Mouse (Mus musculus) liver, embryonic 11.5 days (tissue): Measurements from ENCODE around the gene Ltbp4. TPM values are rescaled to one million over a fixed set of nuclear protein-coding genes. Genes with fewer than 3 reads are reported as not detected.

Experiments
- ATAC-seq: fragments of 200-750 bp; cut with Nextera tagmentation; replicated peaks from 2 replicates; pipeline ENCODE4 v1.8.0; 2017; ENCODE audit warnings: moderate number of reproducible peaks, mild to moderate bottlenecking, moderate TSS enrichment, moderate library complexity; ENCODE audit not compliant: low FRiP score
- DNase-seq: peaks from one replicate; pipeline ENCODE4 v3.0.0-alpha.2; 2017; ENCODE audit warnings: low spot score
- H3K27ac ChIP-seq: fragments of 300-500 bp; sonication (generic); 2 replicates; pipeline ENCODE4 v1.5.1; 2014; ENCODE audit warnings: mild to moderate bottlenecking, low read depth, low read length, control low read depth
- H3K27me3 ChIP-seq: fragments of 300-500 bp; sonication (generic); replicated peaks from 2 replicates; pipeline ENCODE4 v1.6.1; 2014; ENCODE audit warnings: low read length, mixed read lengths; ENCODE audit not compliant: control insufficient read depth, insufficient read depth
- H3K36me3 ChIP-seq: fragments of 300-500 bp; sonication (generic); 2 replicates; pipeline ENCODE4 v1.6.1; 2014; ENCODE audit warnings: mild to moderate bottlenecking, low read length, moderate library complexity, mixed read lengths; ENCODE audit not compliant: control insufficient read depth, insufficient read depth
- H3K4me1 ChIP-seq: fragments of 300-500 bp; sonication (generic); replicated peaks from 2 replicates; pipeline ENCODE4 v1.6.1; 2014; ENCODE audit warnings: low read length, mixed read lengths; ENCODE audit not compliant: control insufficient read depth, insufficient read depth
- H3K4me2 ChIP-seq: fragments of 300-500 bp; sonication (generic); 2 replicates; pipeline ENCODE4 v1.6.1; 2014; ENCODE audit warnings: mild to moderate bottlenecking, control low read depth, moderate library complexity
- H3K4me3 ChIP-seq: fragments of 300-500 bp; sonication (generic); 2 replicates; pipeline ENCODE4 v1.5.1; 2014; ENCODE audit warnings: low read depth, low read length, control low read depth
- H3K9ac ChIP-seq: fragments of 300-500 bp; sonication (generic); 2 replicates; pipeline ENCODE4 v1.6.1; 2014; ENCODE audit warnings: low read depth, low read length, control low read depth
- H3K9me3 ChIP-seq: fragments of 300-500 bp; sonication (generic); 2 replicates; pipeline ENCODE4 v1.6.1; 2016; ENCODE audit warnings: low read length, inconsistent platforms, mixed read lengths; ENCODE audit not compliant: control insufficient read depth
- WGBS: fragments of 180-500 bp; shearing (Covaris S2); extraction: QIAGEN DNeasy Blood & Tissue Kit; methylation state at CpG from one replicate; pipeline ENCODE4 v1.1.7; 2014; 5-methylcytosine and 5-hydroxymethylcytosine counted together
- polyA plus RNA-seq: library from polyadenylated mRNA; unstranded; fragments of >200 nt; fragmentation: Nextera tagmentation; extraction: Ambion mirVana; gene quantifications from 2 replicates; pipeline ENCODE4 v1.2.1, GENCODE M21; 2014

Ltbp4 gene
- polyA plus RNA-seq, 1 experiment from 2014 or later = 10.2 TPM

- DNase-seq (no peak), ATAC-seq (no peak)
- Histone ChIP-seq H3K27me3 (peaks cover 23% of the 10 kb centered on the region), H3K4me3 (no peak overlapping the region), H3K9me3 (peaks cover 12% of the 10 kb centered on the region), H3K36me3 (no peaks in the 10 kb centered on the region; the same call in 1 of the 2 replicates), H3K4me1 (no peaks in the 10 kb centered on the region), H3K4me2 (no peak overlapping the region), H3K9ac (no peak overlapping the region), H3K27ac (no peak overlapping the region)
- 81% methylated on average over 3 of the region's 3 CpGs for WGBS
Observed at GRCm38 (mm10) chr7:27314393-27314792, 23.1 kb downstream of the Ltbp4 start.

DNA sequence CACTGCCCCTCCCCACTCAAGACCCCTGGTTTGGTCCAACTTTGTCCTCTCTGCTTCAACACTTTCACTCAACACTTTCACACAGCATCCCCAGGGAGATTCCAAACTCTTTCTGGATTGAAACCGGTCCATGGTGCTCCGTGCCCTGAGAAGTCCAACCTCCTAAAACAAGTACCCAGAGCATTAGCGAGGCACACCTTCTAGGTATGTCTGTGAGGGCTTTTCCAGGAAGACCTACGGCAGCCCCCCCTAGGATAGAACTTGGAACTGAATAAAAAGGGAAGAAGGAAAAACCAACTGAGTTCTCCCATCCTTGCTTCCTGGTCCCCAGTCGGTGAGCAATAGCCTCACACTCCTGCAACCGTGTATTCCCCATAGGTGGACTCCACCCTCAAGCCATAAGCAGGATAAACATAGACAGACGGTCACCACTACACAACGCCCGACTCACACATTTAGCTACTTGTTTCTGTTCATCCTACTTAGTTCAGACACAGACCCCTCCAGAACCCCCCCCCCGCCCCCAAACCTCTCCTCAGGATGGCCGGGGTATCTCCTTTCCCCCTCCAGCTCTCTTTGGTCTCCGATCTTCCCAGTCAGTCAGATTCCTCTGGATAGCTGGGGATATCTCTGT lies 25.7 kb downstream of the Ltbp4 start:
- no peak overlapping the region for H3K9ac ChIP-seq
- H3K4me1 ChIP-seq = no peaks in the 10 kb centered on the region
- DNase-seq (no peak), ATAC-seq (no peak)
- 79% methylated on average over 12 of the region's 12 CpGs for WGBS
- no peak overlapping the region for H3K4me3 ChIP-seq
- H3K36me3 ChIP-seq = no peaks in the 10 kb centered on the region; the same call in 1 of the 2 replicates
- H3K27me3 ChIP-seq = peaks cover 26% of the 10 kb centered on the region
- H3K9me3 ChIP-seq = peaks cover 12% of the 10 kb centered on the region
- H3K27ac ChIP-seq = no peak overlapping the region
- no peak overlapping the region for H3K4me2 ChIP-seq

DNA sequence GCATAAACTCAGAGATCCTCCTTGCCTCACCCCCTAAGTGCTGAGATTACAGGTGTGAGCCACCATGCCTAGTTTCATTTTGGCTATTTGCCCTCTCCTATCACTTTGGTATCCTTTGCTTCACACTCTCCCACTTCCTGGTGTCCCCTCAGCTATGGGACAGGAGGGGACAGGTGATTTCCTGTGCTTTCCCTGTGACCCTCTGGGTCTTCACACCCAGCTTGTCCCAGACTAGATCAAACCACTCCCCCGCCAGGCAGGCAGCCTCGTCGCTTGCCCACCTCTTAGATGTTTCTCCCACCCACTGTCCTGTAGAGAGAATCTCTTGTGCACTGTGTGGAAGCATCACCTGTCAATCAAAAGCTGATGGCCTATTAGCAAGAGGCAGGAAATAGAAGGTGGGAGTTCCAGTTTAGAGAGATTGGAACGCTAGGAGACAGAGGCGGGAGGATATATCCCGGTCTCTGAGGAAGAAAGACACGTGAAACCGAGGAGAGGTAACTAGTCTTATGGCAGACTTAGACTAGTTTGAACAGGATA lies 26.4 kb downstream of the Ltbp4 start:
- no peak overlapping the region for H3K4me3 ChIP-seq
- no peak overlapping the region for H3K4me2 ChIP-seq
- ATAC-seq = no peak
- no peaks in the 10 kb centered on the region; the same call in 1 of the 2 replicates for H3K36me3 ChIP-seq
- 26% methylated on average over 8 of the region's 8 CpGs for WGBS
- H3K9me3 ChIP-seq = peaks cover 12% of the 10 kb centered on the region
- no peak overlapping the region for H3K27ac ChIP-seq
- no peak for DNase-seq
- H3K9ac ChIP-seq = no peak overlapping the region
- peaks cover 31% of the 10 kb centered on the region for H3K27me3 ChIP-seq
- no peaks in the 10 kb centered on the region for H3K4me1 ChIP-seq

- no peak for ATAC-seq
- Histone ChIP-seq H3K4me2 (peak overlapping the region; percentile 40), H3K27ac (no peak overlapping the region), H3K4me3 (peak overlapping the region; percentile 7; the same call in 1 of the 2 replicates), H3K9ac (no peak overlapping the region), H3K27me3 (peaks cover 33% of the 10 kb centered on the region), H3K9me3 (peaks cover 12% of the 10 kb centered on the region), H3K36me3 (no peaks in the 10 kb centered on the region; the same call in 1 of the 2 replicates), H3K4me1 (no peaks in the 10 kb centered on the region)
- 7% methylated on average over 17 of the region's 17 CpGs for WGBS
- DNase-seq = no peak
Observed at GRCm38 (mm10) chr7:27310306-27310705, 27.2 kb downstream of the Ltbp4 start.

DNA sequence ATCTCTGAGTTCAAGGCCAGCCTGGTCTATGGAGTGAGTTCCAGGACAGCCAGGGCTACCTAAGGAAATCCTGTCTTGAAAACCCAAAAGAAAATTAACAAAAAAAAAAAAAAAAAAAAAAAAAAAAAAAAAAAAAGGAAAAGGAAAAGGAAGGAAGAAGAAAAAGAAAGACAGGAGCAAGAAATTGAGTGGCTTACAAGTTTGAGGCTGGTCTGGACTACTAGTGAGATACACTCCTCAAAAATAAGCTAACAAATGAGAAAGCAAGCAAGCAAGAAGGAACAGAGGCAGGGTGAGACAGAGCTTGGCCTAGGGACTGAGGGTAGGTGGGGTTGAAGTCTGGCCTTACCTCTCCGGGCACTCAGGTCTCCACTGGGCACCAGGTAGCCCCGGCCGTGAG lies 27.7 kb downstream of the Ltbp4 start:
- H3K36me3 ChIP-seq = no peaks in the 10 kb centered on the region; the same call in 1 of the 2 replicates
- DNase-seq (no peak), ATAC-seq (no peak)
- WGBS = 50% methylated on average over 3 of the region's 3 CpGs
- no peak overlapping the region for H3K27ac ChIP-seq
- no peaks in the 10 kb centered on the region for H3K4me1 ChIP-seq
- H3K4me2 ChIP-seq = no peak overlapping the region
- H3K27me3 ChIP-seq = peaks cover 36% of the 10 kb centered on the region
- no peak overlapping the region for H3K9ac ChIP-seq
- H3K9me3 ChIP-seq = peaks cover 12% of the 10 kb centered on the region
- no peak overlapping the region for H3K4me3 ChIP-seq

DNA sequence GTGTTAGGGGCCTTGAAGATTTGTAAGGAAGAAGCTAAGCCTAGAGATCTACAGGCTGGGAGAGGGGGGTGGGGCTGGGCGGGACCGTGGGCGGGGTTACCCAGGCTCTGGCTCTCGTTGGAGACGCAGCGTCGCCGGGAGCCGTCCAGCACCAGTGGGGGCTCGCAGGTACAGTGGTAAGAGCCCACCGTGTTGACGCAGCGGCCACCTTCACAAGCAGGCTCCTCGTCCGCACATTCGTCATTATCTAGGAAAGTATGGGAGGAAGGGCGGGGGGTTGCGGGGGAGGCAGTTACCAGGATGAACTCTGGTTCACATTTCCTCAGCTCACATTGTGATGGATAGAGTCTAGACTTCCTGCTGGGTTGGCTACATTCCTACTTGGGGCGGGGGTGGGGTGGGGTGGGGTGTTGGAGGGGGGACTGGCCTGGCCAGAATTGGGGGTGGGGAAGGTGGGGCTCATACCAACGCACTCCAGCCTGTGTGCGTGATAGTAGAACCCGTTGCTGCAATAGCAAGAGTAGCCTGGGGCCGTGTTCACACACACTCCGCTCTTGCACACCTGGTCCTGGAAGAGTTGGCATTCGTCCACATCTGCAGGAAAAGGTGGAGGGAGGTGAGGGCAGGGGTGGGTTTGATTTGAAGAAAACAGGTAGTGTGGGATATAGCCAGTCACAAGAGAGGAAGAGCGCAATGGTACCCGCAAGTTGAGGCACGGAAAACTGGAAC lies 28.5 kb downstream of the Ltbp4 start:
- Histone ChIP-seq H3K27me3 (peaks cover 36% of the 10 kb centered on the region), H3K4me1 (no peaks in the 10 kb centered on the region), H3K4me2 (peak overlapping the region; percentile 59), H3K4me3 (peak overlapping the region; percentile 31), H3K27ac (no peak overlapping the region), H3K9ac (no peak overlapping the region), H3K9me3 (peaks cover 6% of the 10 kb centered on the region), H3K36me3 (no peaks in the 10 kb centered on the region; the same call in 1 of the 2 replicates)
- DNase-seq (no peak), ATAC-seq (peak; percentile 39; the same call in 1 of the 2 replicates)
- 10% methylated on average over 27 of the region's 28 CpGs for WGBS

DNA sequence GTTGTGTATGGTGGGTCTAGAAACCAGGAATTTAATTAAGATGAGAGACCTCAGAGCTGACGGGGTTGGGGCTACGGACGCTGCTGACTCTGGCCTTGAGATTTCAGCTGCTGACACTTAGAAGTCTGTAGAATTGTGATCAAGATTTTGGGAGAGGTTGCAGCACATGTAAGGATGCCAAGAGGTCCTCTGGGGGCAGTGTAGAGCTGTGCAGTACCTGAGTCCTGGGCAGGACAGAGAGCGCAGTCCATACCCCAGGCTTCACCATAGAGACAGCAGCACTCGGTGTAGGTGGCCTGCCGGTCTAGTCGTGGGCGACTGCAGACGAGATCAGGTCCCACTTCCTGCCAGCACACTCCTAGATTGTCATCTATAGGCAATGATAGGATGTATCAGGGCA lies 29.9 kb downstream of the Ltbp4 start:
- ATAC-seq (no peak), DNase-seq (no peak)

GRCm38 (mm10) chr7:27306161-27307160 lies 31.0 kb downstream of the Ltbp4 start:
- no peak for DNase-seq
- peaks cover 38% of the 10 kb centered on the region for H3K27me3 ChIP-seq
- WGBS = 66% methylated on average over 24 of the region's 24 CpGs

More for the DNA sequence above, 29.9 kb downstream of the Ltbp4 start:
- no peaks in the 10 kb centered on the region for H3K36me3 ChIP-seq
- H3K4me1 ChIP-seq = no peaks in the 10 kb centered on the region
- H3K4me2 ChIP-seq = no peak overlapping the region
- no peaks in the 10 kb centered on the region for H3K9me3 ChIP-seq
- no peak overlapping the region for H3K4me3 ChIP-seq
- 52% methylated on average over 9 of the region's 9 CpGs for WGBS
- no peak overlapping the region for H3K27ac ChIP-seq
- no peak overlapping the region for H3K9ac ChIP-seq
- H3K27me3 ChIP-seq = peaks cover 41% of the 10 kb centered on the region

More at GRCm38 (mm10) chr7:27306161-27307160, 31.0 kb downstream of the Ltbp4 start:
- H3K36me3 ChIP-seq = no peaks in the 10 kb centered on the region
- H3K9me3 ChIP-seq = no peaks in the 10 kb centered on the region
- H3K4me3 ChIP-seq = no peak overlapping the region
- no peaks in the 10 kb centered on the region for H3K4me1 ChIP-seq
- no peak overlapping the region for H3K4me2 ChIP-seq
- ATAC-seq = no peak
- H3K9ac ChIP-seq = no peak overlapping the region
- H3K27ac ChIP-seq = no peak overlapping the region
